Mouse (Mus musculus): Measurements from ENCODE around the gene Zfand3.

The Zfand3 gene

GRCm38 (mm10) chr17:30154144-30154543, 149.6 kb downstream of the Zfand3 start:
- no peak for DNase-seq (ENCODE audit: low spot score)

DNA sequence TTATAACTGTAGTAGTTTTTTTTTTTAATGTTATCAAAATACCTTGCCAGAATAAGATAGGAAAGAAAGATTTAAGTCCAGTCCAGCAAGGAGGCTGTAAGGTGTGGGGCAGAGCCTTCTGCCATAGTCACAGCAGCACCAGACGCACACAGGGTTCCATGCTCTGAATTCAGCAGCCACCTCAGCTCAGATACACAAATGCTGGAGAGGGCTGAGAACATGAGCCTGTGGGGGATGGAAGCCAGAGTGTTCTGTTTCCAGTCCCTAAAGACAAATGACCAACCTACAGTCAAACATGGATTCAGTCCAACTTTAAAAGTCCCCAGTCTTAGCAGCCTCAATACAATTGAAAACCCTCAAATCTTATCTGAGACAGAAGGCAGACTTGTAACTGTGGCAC, 150.3 kb downstream of the Zfand3 start:
- no peak for DNase-seq (ENCODE audit: low spot score)

DNA sequence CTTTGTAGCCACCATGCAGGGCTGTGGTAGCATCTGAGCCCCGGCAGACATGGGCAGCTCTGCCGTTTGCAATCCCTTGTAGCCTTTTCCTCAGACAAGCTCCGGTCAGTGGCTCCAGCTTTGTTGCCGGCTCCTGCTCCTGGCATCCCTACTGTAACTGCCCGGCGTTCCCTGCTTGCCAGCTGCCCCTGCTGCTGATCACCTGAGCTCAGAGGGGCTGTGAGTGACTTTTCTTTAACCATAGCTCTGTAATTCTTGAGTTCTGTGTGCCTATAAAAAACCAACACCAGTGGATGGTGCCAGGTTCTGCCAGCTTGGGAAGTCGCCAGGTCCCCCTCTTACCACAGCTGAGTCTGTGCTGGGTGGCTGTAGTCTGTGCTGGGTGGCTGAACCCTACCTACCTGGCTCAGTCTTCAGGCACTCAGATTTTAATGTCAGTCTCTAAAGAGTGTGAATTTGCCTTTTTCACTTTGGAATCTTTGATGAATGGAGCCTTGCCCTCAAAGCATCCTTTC, 150.9 kb downstream of the Zfand3 start:
- no peak for DNase-seq (ENCODE audit: low spot score)

DNA sequence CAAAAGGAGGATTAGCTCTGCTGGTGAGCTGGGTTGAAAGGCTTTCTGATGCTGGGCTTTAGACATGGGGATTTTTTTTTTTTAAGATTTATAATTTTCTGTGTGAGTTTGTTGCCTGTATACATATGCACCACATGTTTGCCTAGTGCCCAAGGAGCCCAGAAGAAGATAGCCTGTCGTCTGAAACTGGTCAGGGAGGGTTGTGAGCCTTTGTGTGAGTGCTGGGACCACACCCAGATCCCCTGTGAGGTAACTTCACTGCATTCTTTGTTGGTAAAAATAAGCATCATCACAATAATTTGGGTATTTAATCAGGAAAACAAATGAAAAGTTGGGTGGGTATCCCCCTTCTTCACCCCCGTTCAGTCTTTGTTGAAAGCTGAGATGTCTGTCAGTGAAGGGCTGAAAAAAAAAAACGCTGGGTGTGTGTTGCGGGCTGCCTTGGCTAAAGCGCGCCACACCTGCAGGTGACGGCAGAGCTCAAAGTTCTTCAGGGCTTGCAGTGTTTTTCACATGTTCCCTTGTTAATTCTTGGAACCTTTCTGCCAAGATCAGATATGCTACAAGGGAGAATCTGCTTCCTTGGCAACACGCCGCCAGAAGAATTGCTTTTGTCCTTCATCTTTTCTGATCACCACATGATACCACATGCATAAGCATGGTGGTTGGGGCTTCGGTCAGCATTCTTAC, 154.0 kb downstream of the Zfand3 start:
- no peak for DNase-seq (ENCODE audit: low spot score)

DNA sequence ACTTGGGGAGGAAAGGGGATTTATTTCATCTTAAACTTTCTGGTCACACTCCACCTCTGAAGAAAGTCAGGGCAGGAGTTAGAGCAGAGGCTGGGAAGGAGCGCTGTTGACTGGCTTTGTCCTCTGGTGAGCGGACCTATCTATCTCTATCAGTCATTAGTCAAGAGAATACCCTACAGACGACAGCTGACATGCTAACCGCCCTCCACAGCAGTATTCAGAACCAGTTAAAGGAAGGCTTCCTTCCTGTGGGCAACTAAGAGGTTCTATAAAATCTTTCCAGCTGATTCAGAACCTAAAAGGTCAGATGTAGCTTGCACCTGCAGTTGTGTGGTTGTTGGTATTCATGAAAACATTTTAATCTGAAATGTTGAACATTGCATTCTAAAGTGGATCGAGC, 154.8 kb downstream of the Zfand3 start:
- DNase-seq (ENCODE audit: low spot score) = no peak

DNA sequence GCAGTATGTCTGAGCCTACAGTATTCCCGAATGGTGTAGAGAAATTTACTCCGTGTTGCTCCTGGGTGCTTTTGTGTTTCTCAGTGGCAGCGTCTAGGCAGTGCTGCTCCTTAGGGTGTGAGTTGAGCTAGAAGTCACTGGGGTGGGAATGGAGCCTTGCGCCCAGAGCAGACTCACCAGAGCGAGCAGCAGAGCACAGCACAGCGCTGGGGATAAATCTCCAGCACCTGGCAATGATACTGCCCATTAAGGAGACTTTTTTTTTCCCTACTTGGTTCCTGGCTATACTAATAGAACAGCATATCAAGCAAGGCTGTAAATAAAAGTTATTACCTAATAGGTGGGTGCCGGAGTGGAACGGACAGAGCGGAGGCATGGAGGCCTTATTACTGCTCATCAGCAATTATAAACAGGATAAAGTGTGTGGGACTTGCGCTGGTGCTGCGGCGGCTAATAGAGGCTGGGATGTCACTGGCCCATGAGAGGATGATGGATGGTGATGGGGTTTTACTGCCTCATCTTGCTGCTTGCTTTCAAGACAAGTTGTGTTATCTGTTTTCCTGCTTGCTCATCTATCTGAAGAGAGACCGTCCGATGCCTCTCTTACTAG, 156.4 kb downstream of the Zfand3 start:
- DNase-seq (ENCODE audit: low spot score) = no peak

DNA sequence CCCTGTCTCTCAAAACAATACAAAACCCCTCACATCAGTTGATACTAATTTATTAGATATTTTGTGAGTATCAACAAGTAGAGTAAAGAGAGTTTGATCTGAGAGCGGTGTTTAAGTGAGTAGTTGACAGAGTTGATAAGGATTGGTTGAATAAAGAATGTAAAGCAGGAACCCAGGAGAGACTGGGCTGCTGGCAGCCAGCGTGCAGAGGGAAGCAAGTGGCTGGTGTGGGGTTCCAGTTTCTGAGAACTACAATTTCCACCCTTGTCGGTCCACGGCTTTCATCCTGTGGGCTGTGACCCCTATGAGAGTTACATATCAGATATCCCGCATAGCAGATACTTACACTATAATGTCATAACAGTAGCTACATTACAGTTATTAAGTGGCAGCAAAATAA, 158.4 kb downstream of the Zfand3 start:
- no peak for DNase-seq (ENCODE audit: low spot score)

- no peak for DNase-seq (ENCODE audit: low spot score)
These were observed 159.3 kb downstream of the Zfand3 start for GRCm38 (mm10) chr17:30163793-30164192.

- DNase-seq (ENCODE audit: low spot score) = no peak
These were observed 160.3 kb downstream of the Zfand3 start for GRCm38 (mm10) chr17:30164818-30165217.

DNA sequence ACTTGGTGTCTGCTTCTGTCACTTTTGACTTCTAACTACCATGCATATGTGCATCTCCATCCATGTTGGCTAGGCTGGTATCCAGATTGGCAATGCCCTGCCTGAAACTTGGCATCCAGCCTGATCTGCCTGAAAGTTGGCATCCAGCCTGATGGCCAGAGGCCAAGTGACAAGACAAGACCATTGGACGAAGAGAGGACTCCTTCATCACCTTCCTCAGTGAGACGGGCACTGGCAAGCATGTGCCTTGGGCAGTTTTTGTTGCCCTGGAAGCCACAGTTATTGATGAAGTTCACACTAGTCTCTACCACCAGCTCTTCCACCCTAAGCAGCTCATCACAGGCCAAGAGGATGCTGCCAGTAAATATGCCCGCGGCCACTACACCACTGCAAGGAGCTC, 172.9 kb downstream of the Zfand3 start:
- DNase-seq (ENCODE audit: low spot score) = no peak

- no peak for DNase-seq (ENCODE audit: low spot score)
These were observed 173.9 kb downstream of the Zfand3 start for GRCm38 (mm10) chr17:30178402-30178801.

GRCm38 (mm10) chr17:30180197-30180596, 175.7 kb downstream of the Zfand3 start:
- no peak for DNase-seq (ENCODE audit: low spot score)

GRCm38 (mm10) chr17:30181554-30181953, 177.0 kb downstream of the Zfand3 start:
- DNase-seq (ENCODE audit: low spot score) = no peak

DNA sequence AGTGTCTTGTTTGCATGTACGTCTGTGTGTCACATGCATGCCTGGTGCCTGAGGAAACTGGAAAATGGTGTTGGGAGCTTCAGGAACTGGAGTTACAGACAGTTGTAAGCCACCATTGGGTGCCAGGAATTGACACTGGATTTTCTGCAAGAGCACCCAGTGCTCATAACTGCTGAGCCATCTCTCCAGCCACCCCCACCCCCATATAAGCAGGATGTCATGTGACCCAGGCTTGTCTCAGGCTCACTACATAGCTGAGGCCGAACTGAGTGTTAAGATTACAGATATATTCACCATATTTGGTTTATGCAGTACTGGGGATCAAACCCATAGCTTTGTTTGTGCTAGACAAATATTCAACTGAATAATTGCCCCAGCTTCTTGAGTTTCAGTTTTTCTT, 177.5 kb downstream of the Zfand3 start:
- DNase-seq (ENCODE audit: low spot score) = no peak

- no peak for DNase-seq (ENCODE audit: low spot score)
These were observed 179.0 kb downstream of the Zfand3 start for GRCm38 (mm10) chr17:30183561-30183960.

DNA sequence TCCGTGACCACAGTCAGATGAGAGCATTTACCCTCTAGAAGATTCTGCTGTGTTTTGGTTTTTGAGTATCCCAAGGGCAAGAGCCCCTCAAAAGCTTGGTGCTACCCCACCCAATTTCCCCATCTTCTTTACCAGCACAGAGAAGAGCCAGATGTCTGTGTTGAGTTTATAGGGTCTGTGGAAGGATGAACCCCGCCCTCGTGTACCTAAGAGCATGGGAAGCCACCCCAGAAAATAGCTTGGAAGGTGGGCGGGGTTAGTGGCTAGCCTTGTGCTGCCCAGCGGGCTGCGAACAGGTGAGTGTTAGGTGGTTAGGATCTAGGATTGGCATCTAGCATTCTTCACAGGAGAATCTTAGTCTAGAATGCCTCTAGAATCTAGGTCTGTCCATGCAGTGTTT, 182.6 kb downstream of the Zfand3 start:
- no peak for DNase-seq (ENCODE audit: low spot score)

GRCm38 (mm10) chr17:30187581-30187980, 183.0 kb downstream of the Zfand3 start:
- DNase-seq (ENCODE audit: low spot score) = no peak

DNA sequence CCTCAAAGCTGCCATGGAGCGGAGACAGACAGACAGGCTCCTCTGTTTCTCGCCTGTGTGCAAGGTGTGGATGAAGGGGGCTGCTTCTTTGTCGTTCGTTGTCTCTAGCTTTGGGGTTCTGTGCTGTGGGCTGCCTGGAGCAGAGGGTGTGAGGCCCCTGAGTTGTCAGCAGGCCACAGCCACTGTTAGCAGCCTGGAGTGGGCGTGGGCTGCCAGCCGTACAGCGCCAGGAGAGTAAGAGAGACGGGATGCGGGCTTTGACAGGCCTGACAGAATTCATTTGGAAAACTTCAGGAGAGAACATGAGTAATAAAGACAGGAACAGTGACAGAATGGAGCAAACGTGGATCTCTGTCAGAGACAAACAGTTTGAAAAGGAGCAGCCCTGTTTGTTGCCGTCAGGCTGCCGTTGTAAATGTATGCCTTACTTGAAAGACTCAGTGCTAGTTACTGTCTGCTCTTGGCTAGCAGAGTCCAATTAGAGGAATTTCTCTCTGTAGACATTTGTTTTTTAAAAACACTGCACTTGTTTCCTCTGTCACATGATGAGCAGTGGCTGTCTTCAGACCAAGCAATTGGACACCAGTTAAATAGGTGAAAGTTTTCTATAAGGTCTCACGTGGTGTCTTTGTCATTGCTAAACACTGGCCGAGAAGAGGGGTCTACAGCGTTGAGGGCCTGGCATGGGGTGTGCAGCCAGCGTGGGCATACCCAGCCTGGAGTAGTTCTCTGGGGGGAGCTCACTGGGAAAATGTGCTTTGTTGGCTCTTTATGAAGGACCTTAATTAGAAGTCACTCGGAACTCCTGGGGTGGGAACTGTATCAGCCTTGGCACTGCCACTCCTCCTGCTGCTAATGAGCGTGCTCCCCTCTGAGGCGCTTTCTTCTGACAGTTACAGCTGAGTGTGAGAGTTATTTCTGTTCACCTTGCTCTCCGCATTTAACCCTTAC, 183.8 kb downstream of the Zfand3 start:
- peak; percentile 73 for DNase-seq (ENCODE audit: low spot score)

GRCm38 (mm10) chr17:30191097-30191640, 186.6 kb downstream of the Zfand3 start:
- DNase-seq (ENCODE audit: low spot score) = no peak

DNA sequence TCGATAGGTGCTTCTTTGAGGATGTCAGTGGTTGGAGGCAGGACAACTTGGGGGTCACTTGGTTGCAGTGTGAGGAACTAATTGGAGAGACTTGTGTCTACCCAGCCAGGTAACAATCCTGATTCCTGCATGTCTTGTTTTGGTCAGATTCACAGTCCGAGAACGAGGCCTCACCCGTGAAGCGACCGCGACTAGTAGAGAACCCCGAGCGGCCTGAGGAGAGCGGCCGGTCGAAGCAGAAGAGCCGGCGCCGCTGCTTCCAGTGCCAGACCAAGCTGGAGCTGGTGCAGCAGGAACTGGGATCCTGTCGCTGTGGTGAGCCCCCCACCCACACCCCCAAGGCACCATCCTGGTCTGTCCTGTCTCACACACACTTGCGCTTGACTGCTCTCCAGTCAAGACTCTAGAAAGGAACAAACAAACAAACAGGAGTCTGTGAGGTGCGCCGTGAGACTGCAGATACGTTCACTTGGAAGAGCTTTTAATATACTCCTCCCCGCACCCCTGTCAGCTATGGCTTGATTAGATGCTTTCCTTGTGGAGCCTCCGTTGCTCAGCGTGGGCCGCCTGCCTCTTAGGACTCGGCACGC, 188.0 kb downstream of the Zfand3 start:
- no peak for DNase-seq (ENCODE audit: low spot score)

GRCm38 (mm10) chr17:30193615-30194014, 189.1 kb downstream of the Zfand3 start:
- DNase-seq (ENCODE audit: low spot score) = no peak

DNA sequence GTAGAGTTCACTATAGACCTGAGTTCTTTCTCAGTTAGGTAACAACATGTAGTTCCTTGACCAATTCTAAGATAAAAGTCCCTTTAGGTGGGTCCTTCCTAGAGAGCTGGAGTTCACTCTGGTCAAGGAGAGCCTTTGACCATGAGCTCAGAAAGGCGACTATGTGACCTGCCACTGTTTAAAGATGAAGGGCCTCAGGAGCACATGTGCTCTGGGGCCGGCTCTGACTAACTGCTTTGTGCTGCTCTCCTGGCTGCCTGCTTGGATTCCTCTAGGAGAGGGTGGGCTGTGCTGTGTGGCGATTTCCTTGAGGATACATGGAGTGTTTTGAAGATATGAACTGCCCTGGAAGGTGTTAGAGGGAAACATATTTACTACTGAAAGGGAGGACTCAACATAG, 189.6 kb downstream of the Zfand3 start:
- no peak for DNase-seq (ENCODE audit: low spot score)

Measured in retina, embryonic 14.5 days (tissue).